Mouse (Mus musculus) cerebellum, postnatal 4 days (tissue): Measurements from ENCODE around the gene Stard13.

Experiments used
- DNase-seq, 2 experiments: peaks; one replicate each; pipeline ENCODE4 v3.0.0; 2022; ENCODE audit warnings: low spot score in 2 of 2, mixed read lengths in 1 of 2

Gene Stard13

GRCm38 (mm10) chr5:151142671-151143601, 90.7 kb downstream of the Stard13 start:
- DNase-seq: no peak

- DNase-seq: peak in 1 of 2 experiments; percentile 20
These were observed 91.4 kb downstream of the Stard13 start for GRCm38 (mm10) chr5:151142241-151142640.

DNA sequence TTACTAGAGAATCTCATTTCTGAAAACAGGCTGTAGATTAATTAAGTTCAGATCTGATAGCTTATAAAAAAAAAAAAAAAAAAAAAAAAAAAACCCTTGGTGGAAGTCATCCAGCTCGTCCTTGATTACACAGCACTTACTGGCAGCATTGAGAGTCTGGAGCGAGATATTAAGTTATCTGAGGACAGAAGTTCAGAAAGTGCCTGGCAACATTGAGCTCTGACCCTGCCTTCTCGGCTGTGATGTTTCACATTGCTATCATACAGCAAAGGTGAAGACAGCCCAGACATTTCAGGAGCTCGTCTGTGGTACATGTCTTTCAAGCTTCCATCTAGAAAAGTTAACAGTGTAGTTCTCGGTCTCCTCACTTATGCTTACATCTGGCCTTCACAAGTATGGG, 95.7 kb downstream of the Stard13 start:
- DNase-seq: no peak

- DNase-seq: no peak
These were observed 96.3 kb downstream of the Stard13 start for GRCm38 (mm10) chr5:151137311-151137710.

GRCm38 (mm10) chr5:151135965-151136364, 97.7 kb downstream of the Stard13 start:
- DNase-seq: no peak

DNA sequence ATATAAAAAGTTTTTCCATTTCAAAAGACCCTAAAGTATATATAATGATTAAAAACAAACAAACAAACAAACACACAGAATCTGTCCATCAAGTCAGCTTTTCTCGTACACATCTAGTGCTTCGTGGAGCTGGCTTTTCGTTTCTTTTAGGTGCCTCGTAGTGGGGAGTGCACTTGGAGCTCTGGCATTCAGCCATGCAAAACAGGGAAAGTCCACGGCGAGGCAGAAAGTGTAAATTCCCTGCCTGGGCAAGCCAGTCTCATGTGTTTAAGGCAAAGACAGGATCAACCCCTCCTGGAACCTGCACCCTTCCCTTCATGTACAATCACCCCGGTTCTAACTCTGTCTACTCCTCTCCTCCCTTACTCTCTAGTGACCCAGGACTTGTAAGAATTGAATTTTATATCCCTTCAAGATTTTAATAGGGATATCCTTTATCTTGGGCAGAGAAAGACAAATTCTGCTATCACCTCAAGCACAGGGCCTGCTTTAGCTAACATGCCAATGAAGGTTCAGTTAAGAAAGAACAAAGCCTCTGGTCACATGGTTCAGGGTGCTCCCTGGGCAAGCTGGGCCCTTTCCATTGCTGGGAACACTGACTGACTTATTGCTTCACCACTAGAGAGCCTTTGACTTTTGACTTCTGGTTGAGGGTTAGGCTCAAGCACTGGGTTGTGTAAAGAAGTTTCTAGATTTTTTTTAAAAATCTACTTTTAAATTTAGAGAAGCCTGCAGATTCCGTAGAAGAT, 98.4 kb downstream of the Stard13 start:
- DNase-seq: no peak

- no peak for DNase-seq
These were observed 99.4 kb downstream of the Stard13 start for GRCm38 (mm10) chr5:151134202-151134601.

GRCm38 (mm10) chr5:151133744-151134143, 99.9 kb downstream of the Stard13 start:
- no peak for DNase-seq

DNA sequence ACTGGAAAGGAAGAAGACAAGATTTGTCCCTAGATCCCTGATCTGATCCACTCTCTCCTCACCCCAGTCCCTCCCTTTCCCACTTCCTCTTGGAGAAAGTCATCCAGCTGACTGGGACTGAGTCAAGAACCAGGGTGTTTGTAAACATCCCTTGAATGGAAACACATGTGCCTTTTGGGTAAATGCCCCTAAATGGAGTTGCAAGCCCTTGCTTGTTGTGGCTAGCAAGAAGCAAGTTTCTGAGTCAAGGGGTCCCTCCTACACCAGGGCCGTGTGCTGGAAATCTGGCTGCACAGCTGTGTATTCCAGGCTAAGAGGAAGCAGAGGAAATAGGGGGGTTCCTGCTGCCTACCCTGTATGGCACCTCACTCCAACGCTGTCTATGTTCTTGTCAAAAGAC, 103.9 kb downstream of the Stard13 start:
- no peak for DNase-seq

DNA sequence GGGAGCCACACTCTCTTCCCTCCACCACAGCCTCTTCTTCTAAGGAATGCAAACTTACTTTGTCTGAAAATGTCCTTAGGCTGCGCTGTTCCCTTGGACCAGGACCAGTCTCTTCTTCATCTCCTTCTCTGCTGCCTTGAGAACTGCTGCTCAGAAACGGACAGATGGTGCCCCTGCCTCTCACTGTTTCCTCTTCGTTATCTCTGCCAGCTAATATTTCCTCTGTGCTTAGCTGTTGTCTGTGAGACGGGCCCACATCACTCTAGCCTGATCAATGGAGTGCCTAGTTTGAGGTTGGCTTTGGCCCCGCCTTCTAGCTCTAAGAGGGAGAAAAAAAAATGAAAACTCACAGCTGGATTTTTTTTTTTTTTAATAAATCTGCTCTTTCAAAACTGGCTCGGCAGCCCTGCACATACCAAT, 106.3 kb downstream of the Stard13 start:
- peak in 1 of 2 experiments; percentile 10 for DNase-seq

DNA sequence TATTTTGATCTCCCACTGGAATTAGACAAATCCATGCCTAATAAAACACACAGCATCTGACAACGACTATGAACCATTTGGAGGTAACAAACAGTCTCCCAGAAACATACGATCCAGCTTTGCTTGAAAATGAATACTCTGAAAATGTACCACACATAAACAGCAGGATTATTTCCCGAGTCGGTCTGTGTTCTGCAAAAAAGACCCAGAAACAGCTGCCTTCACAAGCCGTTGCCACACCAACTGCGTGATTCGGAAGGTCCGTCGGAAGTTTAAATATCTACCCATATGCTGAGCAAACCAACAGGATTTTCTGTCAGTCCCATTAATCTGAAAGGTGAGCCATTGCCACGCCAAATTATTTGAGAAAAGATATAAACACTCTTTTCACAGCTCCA, 107.0 kb downstream of the Stard13 start:
- no peak for DNase-seq

DNA sequence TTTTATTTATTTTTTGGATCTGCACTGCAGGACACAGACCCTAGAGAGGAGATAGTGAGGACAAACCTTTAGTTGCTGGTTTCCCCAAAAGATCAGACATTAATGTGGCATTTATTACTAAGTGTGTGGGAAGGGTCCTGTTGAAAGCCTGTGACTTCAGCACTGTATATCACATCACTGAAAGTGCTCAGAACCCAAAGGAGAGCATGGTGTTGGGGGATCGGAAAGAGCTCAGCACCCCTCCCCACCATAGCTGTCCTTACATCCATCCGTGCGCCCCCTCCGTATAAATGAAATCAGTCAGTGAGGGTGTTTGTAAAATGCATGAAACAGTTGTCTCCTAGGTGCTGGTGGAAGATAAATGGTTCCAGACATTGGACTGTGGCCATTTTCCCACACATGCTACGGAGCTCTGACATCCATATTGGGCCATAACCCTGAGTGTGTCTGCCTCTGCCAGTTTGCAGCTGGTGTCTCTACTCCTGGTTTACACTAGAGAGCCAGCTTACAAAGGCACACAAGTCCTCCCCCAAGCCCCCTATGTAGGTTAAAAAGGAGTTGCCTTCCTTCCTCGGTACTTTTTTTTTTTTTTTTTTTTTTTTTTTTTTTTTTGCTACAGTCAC, 107.5 kb downstream of the Stard13 start:
- no peak for DNase-seq

DNA sequence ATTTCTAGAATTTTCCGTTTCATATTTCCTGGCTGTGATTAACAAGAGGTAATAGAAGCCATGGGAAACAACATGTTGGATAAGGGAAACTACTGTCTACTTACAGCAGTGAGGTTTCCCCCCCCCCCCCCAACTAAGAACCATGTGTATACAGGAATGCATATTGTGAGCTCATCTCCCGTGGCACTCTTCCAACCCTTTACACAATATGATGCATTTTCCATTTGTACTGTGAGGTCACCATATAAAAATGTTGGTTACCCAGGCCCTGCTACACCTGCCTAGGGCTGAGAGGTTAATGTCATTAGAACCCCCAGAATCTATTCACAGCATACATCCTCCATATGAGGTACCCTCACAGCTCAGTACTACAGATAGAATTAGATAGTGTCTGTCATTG, 115.8 kb downstream of the Stard13 start:
- DNase-seq: no peak

GRCm38 (mm10) chr5:151116192-151116887, 117.3 kb downstream of the Stard13 start:
- DNase-seq: no peak

DNA sequence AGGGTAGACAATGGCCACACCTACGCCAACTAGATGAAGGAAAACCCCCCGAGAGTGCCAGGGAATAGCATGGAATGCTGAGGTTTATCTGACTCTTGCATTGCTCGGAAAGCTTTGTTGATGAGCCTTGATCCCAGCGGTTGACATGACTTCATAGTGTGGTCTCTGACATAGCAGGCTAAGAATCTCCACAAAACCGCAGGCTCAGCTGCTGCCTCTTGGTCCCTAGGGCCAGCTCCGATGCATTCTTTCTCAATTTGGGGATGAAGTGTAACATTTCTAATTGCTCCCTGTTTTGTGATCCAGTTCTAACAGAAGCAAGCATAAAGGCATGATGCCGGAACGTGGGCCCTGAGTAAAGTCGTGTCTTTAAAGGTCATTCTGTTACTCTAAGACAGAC, 120.9 kb downstream of the Stard13 start:
- no peak for DNase-seq

- DNase-seq: no peak
These were observed 122.4 kb downstream of the Stard13 start for GRCm38 (mm10) chr5:151111080-151111871.

- no peak for DNase-seq
These were observed 123.2 kb downstream of the Stard13 start for GRCm38 (mm10) chr5:151110461-151110908.

- no peak for DNase-seq
These were observed 123.8 kb downstream of the Stard13 start for GRCm38 (mm10) chr5:151109822-151110221.

- no peak for DNase-seq
These were observed 124.7 kb downstream of the Stard13 start for GRCm38 (mm10) chr5:151108955-151109354.

DNA sequence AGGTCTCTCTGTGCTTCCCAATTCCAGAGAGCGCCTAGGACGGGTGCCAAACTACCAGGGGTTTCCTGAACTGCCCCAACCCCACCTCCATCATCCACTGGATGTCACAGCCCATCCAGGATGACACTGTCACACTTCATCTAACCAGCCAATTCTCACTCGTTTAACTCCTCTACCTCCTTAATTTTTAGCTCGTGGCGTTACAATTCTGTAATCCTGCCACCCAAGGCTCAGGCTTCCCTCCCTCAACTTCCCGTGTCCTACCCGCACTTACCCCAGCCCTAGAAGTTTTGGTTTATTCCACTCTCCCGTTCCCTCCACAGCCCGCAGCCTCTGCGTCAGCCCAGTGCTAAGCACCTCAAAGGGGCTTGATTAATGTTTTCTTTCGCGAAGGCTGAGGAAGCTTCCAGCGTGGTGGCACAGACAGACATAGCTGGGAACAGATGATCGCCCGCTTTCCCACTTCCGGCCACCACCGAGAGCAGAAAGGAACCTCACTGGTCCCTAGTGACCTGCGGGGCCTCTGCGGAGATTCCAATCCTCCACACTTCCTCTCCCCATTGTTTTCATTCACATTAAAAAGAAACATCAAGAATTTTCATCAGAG, 125.2 kb downstream of the Stard13 start:
- no peak for DNase-seq
